Mouse (Mus musculus): ENCODE measurements around the gene Sbp. TPM values are rescaled to one million over a fixed set of nuclear protein-coding genes. Genes with fewer than 3 reads are reported as not detected.
"Not testable (repeated sequence)": the region's sequence is repeated elsewhere in the genome, so short reads cannot be mapped to it uniquely, and the experiment has no call there.

The Sbp gene
- not detected for polyA plus RNA-seq (2012; fragmentation: generic; extraction: Trizol)
- long read RNA-seq, experiment 1: 0 reads
- long read RNA-seq, experiment 2: 0 reads

DNA sequence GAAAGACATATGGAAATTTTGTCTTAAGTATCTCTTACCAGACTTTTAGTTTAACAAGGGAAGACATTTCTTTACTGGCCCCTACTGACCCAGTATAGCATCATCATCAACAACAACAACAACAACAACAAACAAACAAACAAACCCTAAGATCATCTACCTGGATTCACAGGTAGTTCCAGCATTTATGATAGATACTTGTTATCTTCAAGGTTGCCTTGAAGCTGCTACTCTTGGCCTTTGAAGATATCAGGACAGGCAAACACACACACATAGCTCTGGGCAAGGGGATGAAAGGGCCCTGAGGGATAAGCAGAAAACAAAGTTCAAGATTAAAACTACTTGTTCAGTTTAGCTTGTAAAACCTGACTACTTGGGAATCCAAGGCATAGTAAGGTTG is at the start of gene Sbp:
Gene Sbp (plus strand): TSS at position 301 of the 400 bp plus-strand sequence.
- no peaks in the 10 kb centered on the region for H3K79me3 ChIP-seq (ENCODE audit: low read depth)
- TF ChIP-seq USF1 (IDR thresholded peaks at IDR 0.05; ENCODE audit: low read depth) (no peak), MAX (IDR thresholded peaks at IDR 0.05) (no peak), CTCF (IDR thresholded peaks at IDR 0.05; ENCODE audit: control insufficient read depth, insufficient read depth, insufficient read length) (no peak), FOSL1 (IDR thresholded peaks at IDR 0.05; ENCODE audit: insufficient read depth, low read length, poor library complexity, severe bottlenecking) (no peak), MYOD1 (IDR thresholded peaks at IDR 0.05; ENCODE audit: control insufficient read depth, insufficient read length, low read depth) (no peak), MYOG (IDR thresholded peaks at IDR 0.05; ENCODE audit: control insufficient read depth, extremely low read depth, insufficient read length) (no peak), CEBPB (IDR thresholded peaks at IDR 0.05; ENCODE audit: low read depth) (no peak)
- peaks cover 11% of the 10 kb centered on the region for H3K27me3 ChIP-seq (ENCODE audit: control insufficient read depth, insufficient read depth, insufficient read length)
- no peaks in the 10 kb centered on the region for H3K79me2 ChIP-seq (ENCODE audit: control insufficient read depth, insufficient read depth)
- no peak within 1 kb of the TSS for H3ac ChIP-seq (ENCODE audit: control insufficient read depth, insufficient read length, low read depth)
- no peaks in the 10 kb centered on the region for H3K36me3 ChIP-seq (ENCODE audit: control insufficient read depth, insufficient read depth)
- H3K4me3 ChIP-seq (ENCODE audit: insufficient read depth, poor library complexity, severe bottlenecking): no peak within 1 kb of the TSS

DNA sequence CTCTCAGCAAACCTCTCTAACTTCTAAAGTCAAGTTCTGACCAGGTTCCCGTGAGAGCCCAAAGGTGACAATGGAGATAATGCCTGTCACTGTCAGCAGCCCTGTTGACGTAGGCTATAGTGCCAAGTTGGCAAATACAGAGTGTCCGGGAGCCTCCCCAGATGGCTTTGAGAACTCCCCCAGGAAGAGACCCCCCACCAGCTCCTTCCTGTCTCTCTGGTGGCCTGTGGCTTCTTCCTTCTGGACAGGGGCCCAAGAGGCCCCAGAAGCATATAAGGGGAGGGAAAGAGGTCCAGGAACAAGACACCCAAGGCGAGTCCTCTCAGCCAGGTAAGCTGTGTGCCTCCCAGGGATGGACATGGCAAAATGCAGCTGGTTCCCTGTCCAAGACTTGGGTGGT is 24.3 kb upstream of the Sbp start, which contains the start of gene Dcpp3:
Gene Dcpp3 (plus strand): TSS at position 301 of the 400 bp plus-strand sequence.
- not testable (repeated sequence) for H3K36me3 ChIP-seq (ENCODE audit: control insufficient read depth, insufficient read depth); H3ac ChIP-seq (ENCODE audit: control insufficient read depth, insufficient read length, low read depth)

DNA sequence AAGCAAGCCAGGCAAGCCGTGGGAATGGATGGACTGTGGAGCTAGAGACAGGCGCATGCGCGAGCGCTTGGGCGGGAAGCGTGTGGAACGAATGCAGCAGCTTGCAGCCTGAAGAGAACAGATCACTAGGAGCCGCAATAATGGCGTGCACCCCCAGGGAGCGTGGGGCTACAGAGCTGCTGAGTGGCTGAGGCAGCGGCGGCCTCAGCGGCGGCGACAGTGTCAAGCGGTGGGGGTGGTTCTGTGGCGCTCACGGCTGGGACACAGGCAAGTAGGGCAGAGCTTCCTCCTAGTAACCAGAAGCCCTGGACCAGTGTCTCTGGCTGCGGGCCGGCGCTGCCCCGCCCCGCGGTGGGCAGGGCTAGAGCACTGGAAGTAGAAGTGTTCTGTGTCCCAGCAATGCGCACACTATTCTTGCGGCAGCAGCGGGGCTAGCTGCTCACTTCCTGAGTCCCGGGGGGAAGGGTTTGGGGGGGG is 16.9 kb upstream of the Sbp start:
- TF ChIP-seq MAX (IDR thresholded peaks at IDR 0.05) (peak; percentile 29), FOSL1 (IDR thresholded peaks at IDR 0.05; ENCODE audit: insufficient read depth, low read length, poor library complexity, severe bottlenecking) (no peak), MYOG (IDR thresholded peaks at IDR 0.05; ENCODE audit: control insufficient read depth, extremely low read depth, insufficient read length) (no peak)
- Histone ChIP-seq H3K36me3 (ENCODE audit: control insufficient read depth, insufficient read depth) (no peaks in the 10 kb centered on the region), H3K4me3 (ENCODE audit: insufficient read depth, poor library complexity, severe bottlenecking) (peak overlapping the region; percentile 37), H3K79me2 (ENCODE audit: control insufficient read depth, insufficient read depth) (no peaks in the 10 kb centered on the region), H3K27me3 (ENCODE audit: control insufficient read depth, insufficient read depth, insufficient read length) (peaks cover 1% of the 10 kb centered on the region), H3K79me3 (ENCODE audit: low read depth) (no peaks in the 10 kb centered on the region), H3ac (ENCODE audit: control insufficient read depth, insufficient read length, low read depth) (peak overlapping the region; percentile 73)

More for the DNA sequence above, 24.3 kb upstream of the Sbp start, which contains the start of gene Dcpp3:
- H3K4me3 ChIP-seq (ENCODE audit: insufficient read depth, poor library complexity, severe bottlenecking); H3K27me3 ChIP-seq (ENCODE audit: control insufficient read depth, insufficient read depth, insufficient read length); H3K79me2 ChIP-seq (ENCODE audit: control insufficient read depth, insufficient read depth); H3K79me3 ChIP-seq (ENCODE audit: low read depth): not testable (repeated sequence)

DNA sequence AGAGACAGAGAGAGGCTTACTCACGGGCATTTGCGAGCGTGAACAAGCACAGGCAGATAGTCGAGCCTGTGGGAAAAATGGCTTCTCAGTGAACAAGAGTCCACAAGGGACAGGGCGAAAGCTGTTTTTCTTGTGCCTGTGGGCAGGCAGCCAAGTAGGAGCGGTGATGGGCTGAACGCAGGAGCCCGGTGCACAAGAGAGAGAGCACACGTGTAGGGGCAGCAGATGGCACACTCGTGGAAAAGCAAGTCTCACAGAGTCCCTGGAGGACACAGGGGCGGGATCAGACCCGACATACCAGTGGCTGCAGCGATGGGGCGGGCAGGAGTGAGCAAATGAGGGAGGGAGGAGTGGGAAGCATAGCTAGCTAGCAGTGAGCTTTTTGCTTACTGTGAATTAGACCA is 16.4 kb upstream of the Sbp start:
- peaks cover 4% of the 10 kb centered on the region for H3K27me3 ChIP-seq (ENCODE audit: control insufficient read depth, insufficient read depth, insufficient read length)
- H3K79me3 ChIP-seq (ENCODE audit: low read depth): no peaks in the 10 kb centered on the region
- H3K36me3 ChIP-seq (ENCODE audit: control insufficient read depth, insufficient read depth): no peaks in the 10 kb centered on the region
- peak overlapping the region; percentile 74 for H3ac ChIP-seq (ENCODE audit: control insufficient read depth, insufficient read length, low read depth)
- peak overlapping the region; percentile 37 for H3K4me3 ChIP-seq (ENCODE audit: insufficient read depth, poor library complexity, severe bottlenecking)
- TF ChIP-seq MAX (IDR thresholded peaks at IDR 0.05) (no peak), CTCF (IDR thresholded peaks at IDR 0.05; ENCODE audit: control insufficient read depth, insufficient read depth, insufficient read length) (no peak), FOSL1 (IDR thresholded peaks at IDR 0.05; ENCODE audit: insufficient read depth, low read length, poor library complexity, severe bottlenecking) (no peak), MYOD1 (IDR thresholded peaks at IDR 0.05; ENCODE audit: control insufficient read depth, insufficient read length, low read depth) (no peak), MYOG (IDR thresholded peaks at IDR 0.05; ENCODE audit: control insufficient read depth, extremely low read depth, insufficient read length) (no peak), USF1 (IDR thresholded peaks at IDR 0.05; ENCODE audit: low read depth) (no peak), CEBPB (IDR thresholded peaks at IDR 0.05; ENCODE audit: low read depth) (no peak)
- H3K79me2 ChIP-seq (ENCODE audit: control insufficient read depth, insufficient read depth): no peaks in the 10 kb centered on the region

DNA sequence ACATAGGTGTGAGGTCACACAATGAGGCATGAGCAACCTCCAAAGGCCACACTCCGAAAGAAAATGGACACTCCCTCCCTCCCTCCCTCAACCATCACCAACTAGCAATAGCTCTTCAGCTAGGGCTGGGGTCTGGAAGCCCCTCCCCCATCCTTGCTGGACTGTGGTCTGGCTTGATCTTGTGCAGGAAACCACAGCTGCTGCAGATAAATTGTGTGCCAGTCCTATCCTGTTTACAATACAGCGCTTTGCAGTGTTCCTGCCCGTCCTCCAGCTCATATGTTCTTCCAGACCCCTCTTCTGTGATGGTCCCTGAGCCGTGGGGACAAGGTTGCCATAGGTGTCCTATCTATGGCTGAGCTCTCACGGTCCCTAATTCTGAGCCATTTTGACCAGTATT is 10.3 kb upstream of the Sbp start:
- TF ChIP-seq MYOG (IDR thresholded peaks at IDR 0.05; ENCODE audit: control insufficient read depth, extremely low read depth, insufficient read length) (no peak), CTCF (IDR thresholded peaks at IDR 0.05; ENCODE audit: control insufficient read depth, insufficient read depth, insufficient read length) (no peak), FOSL1 (IDR thresholded peaks at IDR 0.05; ENCODE audit: insufficient read depth, low read length, poor library complexity, severe bottlenecking) (no peak), CEBPB (IDR thresholded peaks at IDR 0.05; ENCODE audit: low read depth) (no peak), MYOD1 (IDR thresholded peaks at IDR 0.05; ENCODE audit: control insufficient read depth, insufficient read length, low read depth) (no peak), USF1 (IDR thresholded peaks at IDR 0.05; ENCODE audit: low read depth) (no peak), MAX (IDR thresholded peaks at IDR 0.05) (no peak)
- no peaks in the 10 kb centered on the region for H3K79me3 ChIP-seq (ENCODE audit: low read depth)
- no peaks in the 10 kb centered on the region for H3K79me2 ChIP-seq (ENCODE audit: control insufficient read depth, insufficient read depth)
- H3K4me3 ChIP-seq (ENCODE audit: insufficient read depth, poor library complexity, severe bottlenecking): no peak overlapping the region
- no peaks in the 10 kb centered on the region for H3K36me3 ChIP-seq (ENCODE audit: control insufficient read depth, insufficient read depth)
- H3K27me3 ChIP-seq (ENCODE audit: control insufficient read depth, insufficient read depth, insufficient read length): peaks cover 4% of the 10 kb centered on the region
- H3ac ChIP-seq (ENCODE audit: control insufficient read depth, insufficient read length, low read depth): no peak overlapping the region

DNA sequence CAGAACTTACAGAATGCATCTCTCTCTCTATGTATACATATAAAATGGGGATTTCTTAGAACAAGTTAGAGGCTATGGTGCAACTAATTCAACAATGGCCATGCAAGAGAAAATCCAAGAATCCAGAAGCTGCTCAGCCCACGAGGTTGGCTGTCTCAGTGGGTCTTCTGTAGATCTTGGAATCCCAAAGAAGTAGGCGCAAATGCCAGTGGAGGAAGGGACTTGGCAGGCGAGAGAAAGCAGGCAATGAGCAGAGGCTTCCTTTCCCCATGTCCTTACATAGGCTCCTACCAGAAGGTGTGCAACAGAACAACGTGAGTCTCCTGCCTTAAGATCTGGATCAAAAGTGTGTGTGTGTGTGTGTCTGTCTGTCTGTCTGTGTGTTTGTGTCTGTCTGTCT is 6.0 kb downstream of the Sbp start:
- H3K79me3 ChIP-seq (ENCODE audit: low read depth); H3K27me3 ChIP-seq (ENCODE audit: control insufficient read depth, insufficient read depth, insufficient read length); H3ac ChIP-seq (ENCODE audit: control insufficient read depth, insufficient read length, low read depth); H3K79me2 ChIP-seq (ENCODE audit: control insufficient read depth, insufficient read depth); H3K36me3 ChIP-seq (ENCODE audit: control insufficient read depth, insufficient read depth); H3K4me3 ChIP-seq (ENCODE audit: insufficient read depth, poor library complexity, severe bottlenecking): not testable (repeated sequence)

Measured in C2C12 (cell line).